Mouse (Mus musculus) ES-E14 (cell line): Measurements from ENCODE around the gene Mgat4e. TPM values are rescaled to one million over a fixed set of nuclear protein-coding genes. Genes with fewer than 3 reads are reported as not detected.

Experiments
- DNase-seq: peaks from one replicate; pipeline ENCODE4 v3.0.0-alpha.2; 2013; ENCODE audit warnings: low read depth, low spot score
- H3K27ac ChIP-seq: 2 replicates; pipeline ENCODE4 v1.5.1; 2012; ENCODE audit warnings: low read depth, mild to moderate bottlenecking, low read length, moderate library complexity, mixed read lengths; ENCODE audit not compliant: poor library complexity, insufficient read depth, severe bottlenecking
- H3K36me3 ChIP-seq: 2 replicates; pipeline ENCODE4 v1.6.1; 2012; ENCODE audit warnings: mild to moderate bottlenecking, low read length, moderate library complexity, mixed read lengths; ENCODE audit not compliant: control insufficient read depth, poor library complexity, insufficient read depth, severe bottlenecking
- H3K4me1 ChIP-seq, 2 experiments: fragments of 150-350 bp in 1 of 2; sonication (generic) in 1 of 2; 2 replicates each; pipeline ENCODE4 v1.6.1; 2012; ENCODE audit warnings: low read length in 2 of 2, mild to moderate bottlenecking in 1 of 2, mixed read lengths in 1 of 2; ENCODE audit not compliant: control insufficient read depth in 2 of 2, insufficient read depth in 2 of 2, poor library complexity in 1 of 2
- H3K4me3 ChIP-seq, 2 experiments: fragments of 150-350 bp in 1 of 2; sonication (generic) in 1 of 2; 2 replicates each; pipeline ENCODE4 v1.5.1; 2012; ENCODE audit warnings: low read length in 2 of 2, low read depth in 1 of 2, mild to moderate bottlenecking in 1 of 2, mixed read lengths in 1 of 2; ENCODE audit not compliant: insufficient read depth in 1 of 2, poor library complexity in 1 of 2, severe bottlenecking in 1 of 2
- H3K9ac ChIP-seq: 2 replicates; pipeline ENCODE4 v1.6.1; 2012; ENCODE audit warnings: low read depth, mild to moderate bottlenecking, low read length, mixed read lengths; ENCODE audit not compliant: poor library complexity, insufficient read depth, severe bottlenecking
- H3K9me3 ChIP-seq: fragments of 150-350 bp; sonication (generic); 2 replicates; pipeline ENCODE4 v1.6.1; 2012; ENCODE audit warnings: low read depth, mild to moderate bottlenecking, low read length; ENCODE audit not compliant: control insufficient read depth, insufficient read depth
- CHD2 ChIP-seq: IDR thresholded peaks from 2 replicates; pipeline ENCODE4 v1.6.1; 2014; ENCODE audit warnings: mild to moderate bottlenecking, low read depth, low read length, inconsistent platforms
- HCFC1 ChIP-seq: IDR thresholded peaks from 2 replicates; pipeline ENCODE4 v1.6.1; 2012; ENCODE audit warnings: low read length, inconsistent platforms, borderline replicate concordance; ENCODE audit not compliant: insufficient read depth
- MAFK ChIP-seq: IDR thresholded peaks from 2 replicates; pipeline ENCODE4 v1.6.1; 2014; ENCODE audit warnings: mild to moderate bottlenecking, low read depth, low read length, inconsistent platforms; ENCODE audit not compliant: insufficient read depth
- ZC3H11A ChIP-seq: IDR thresholded peaks from 2 replicates; pipeline ENCODE4 v1.6.1; 2012; ENCODE audit warnings: low read depth, mild to moderate bottlenecking, inconsistent platforms, low read length, borderline replicate concordance
- ZNF384 ChIP-seq: IDR thresholded peaks from 2 replicates; pipeline ENCODE4 v1.6.1; 2012; ENCODE audit warnings: low read depth, low read length, inconsistent platforms
- in situ Hi-C, 2 experiments: fragments of 600-800 bp; cut with MboI; formaldehyde crosslinking; loops; one replicate each; pipeline ENCODE4 v1.15.1; 2025; ENCODE audit warnings: low sequenced_read_pairs in 2 of 2, inconsistent platforms in 1 of 2; ENCODE audit not compliant: unreplicated experiment in 2 of 2
- total RNA-seq: library from RNA; depleted of rRNA; stranded (reverse); fragments of 300-350 nt; gene quantifications from 2 replicates; pipeline ENCODE4 v1.2.3, GENCODE M21; 2012

Mgat4e gene
- total RNA-seq, 1 experiment = 0.76 TPM

DNA sequence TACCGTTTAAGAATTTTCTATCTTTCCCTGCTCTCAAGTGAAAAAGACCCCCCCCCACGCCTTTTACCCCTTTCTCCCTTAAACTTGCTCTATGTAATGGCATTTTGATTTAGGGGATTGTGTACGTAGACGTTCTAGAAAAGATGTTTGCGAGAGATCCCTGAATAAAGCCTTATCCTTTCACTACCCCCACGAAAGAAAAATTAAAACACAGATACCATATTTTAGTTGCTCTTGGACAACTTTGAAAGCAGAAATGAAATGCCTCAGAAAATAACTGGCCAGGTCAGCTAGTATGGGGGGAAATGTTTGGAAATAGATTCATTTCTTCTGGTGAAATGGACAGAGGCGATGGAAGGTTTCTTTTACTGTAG lies 12.3 kb upstream of the Mgat4e start:
- peak overlapping the region; percentile 81 to 96 for H3K4me3 ChIP-seq
- no peaks in the 10 kb centered on the region for H3K9me3 ChIP-seq
- TF ChIP-seq ZC3H11A (no peak), MAFK (no peak), CHD2 (no peak), ZNF384 (no peak), HCFC1 (no peak)
- in situ Hi-C loops = no loop called here
- H3K27ac ChIP-seq = peak overlapping the region; percentile 76; the same call in 1 of the 2 replicates
- peak overlapping the region; percentile 91; the same call in 1 of the 2 replicates for H3K9ac ChIP-seq
- peaks cover 8 to 18% of the 10 kb centered on the region in 2 experiments; a peak in 3 of 4 replicates for H3K4me1 ChIP-seq
- no peak for DNase-seq
- H3K36me3 ChIP-seq = no peaks in the 10 kb centered on the region

DNA sequence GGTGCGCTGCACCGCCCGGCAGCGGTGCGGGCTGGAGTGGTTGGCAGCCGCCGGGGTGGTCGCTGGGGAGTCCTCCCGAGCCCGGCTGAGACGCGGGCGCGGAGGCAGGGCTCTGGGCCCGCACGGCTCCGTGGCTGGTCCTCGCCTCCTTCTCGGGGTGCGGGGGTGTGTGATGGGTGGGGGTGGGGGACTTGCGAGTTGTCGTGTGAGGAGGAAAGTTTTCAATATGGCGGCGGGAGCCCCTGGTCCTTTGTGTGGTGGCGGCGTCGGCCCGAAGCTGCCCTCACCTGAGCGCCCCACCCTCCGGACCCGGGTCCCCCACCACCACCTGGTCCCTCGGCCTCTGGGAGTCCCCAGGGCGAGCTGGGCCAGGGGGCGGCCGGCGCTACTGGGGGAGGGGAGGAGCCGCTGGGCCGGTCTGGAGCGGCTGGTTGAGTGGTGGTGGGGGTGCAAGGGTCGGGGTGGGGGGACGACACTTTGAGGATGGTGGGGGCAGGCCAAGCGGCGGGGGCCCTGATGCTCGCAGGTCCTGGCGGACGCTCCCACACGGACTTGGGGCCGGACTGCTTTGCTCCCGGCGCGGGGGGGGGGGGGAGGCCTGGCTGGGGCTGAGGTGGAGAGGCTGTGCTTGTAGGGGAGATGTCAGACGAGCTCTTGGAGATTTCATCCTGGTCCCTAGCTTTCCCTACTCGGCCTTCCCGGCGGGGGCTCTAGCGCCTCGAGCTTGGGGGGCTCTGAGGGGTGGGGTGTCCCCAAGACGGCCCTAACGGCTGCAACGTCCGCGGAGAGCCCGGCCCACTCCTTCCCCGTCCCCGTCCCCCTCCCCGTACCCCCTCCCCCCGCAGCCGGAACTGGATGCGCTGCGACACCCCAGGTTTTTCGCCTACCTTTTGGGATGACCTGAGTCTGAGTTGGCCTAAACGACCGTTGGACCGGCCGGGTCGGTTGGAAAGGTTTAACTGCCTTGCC lies 11.6 kb upstream of the Mgat4e start:
- H3K4me1 ChIP-seq = peaks cover 7 to 13% of the 10 kb centered on the region in 2 experiments; a peak in 2 of 4 replicates
- H3K9ac ChIP-seq = peak overlapping the region; percentile 91
- no peaks in the 10 kb centered on the region for H3K36me3 ChIP-seq
- in situ Hi-C loops = no loop called here
- peak overlapping the region; percentile 81 to 96 for H3K4me3 ChIP-seq
- no peaks in the 10 kb centered on the region for H3K9me3 ChIP-seq
- TF ChIP-seq MAFK (no peak), ZC3H11A (no peak), ZNF384 (no peak), HCFC1 (no peak), CHD2 (no peak)
- DNase-seq = no peak
- peak overlapping the region; percentile 76 for H3K27ac ChIP-seq

- DNase-seq = no peak
- H3K4me1 ChIP-seq = peaks cover 6 to 18% of the 10 kb centered on the region in 2 experiments; a peak in 2 of 4 replicates
- peak overlapping the region; percentile 91 for H3K9ac ChIP-seq
- no peaks in the 10 kb centered on the region for H3K9me3 ChIP-seq
- peak overlapping the region; percentile 76 for H3K27ac ChIP-seq
- H3K4me3 ChIP-seq = peak overlapping the region; percentile 81 to 96
- TF ChIP-seq MAFK (no peak), ZC3H11A (no peak), CHD2 (no peak), ZNF384 (no peak), HCFC1 (no peak)
- H3K36me3 ChIP-seq = no peaks in the 10 kb centered on the region
- in situ Hi-C loops = no loop called here
Measured at GRCm38 (mm10) chr1:134560396-134560795, 10.9 kb upstream of the Mgat4e start.

DNA sequence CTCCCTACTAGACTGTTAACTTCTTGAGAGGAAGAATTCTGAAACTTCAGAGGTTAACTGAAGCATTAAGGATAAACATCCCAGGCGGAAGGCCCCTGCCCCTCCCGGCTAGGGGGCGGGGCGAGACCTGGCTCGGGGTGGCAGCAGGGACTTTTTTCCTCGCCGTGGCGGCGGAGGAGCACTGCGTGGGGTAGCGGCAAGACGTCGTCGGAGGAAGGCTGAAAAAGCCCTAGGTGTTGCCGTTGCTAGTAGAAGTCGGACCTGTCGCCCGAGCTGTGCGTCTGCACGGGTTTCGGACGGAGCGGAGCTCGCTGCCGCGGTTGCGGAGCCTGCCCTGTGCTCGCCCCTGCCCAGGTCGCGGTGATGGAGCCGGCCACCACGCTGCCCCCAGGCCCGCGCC lies 10.5 kb upstream of the Mgat4e start, which contains the start of gene Kdm5b:
Gene Kdm5b (plus strand): TSS at position 196 of the 400 bp plus-strand sequence.
- TF ChIP-seq MAFK (no peak), HCFC1 (peak; percentile 75; the same call in 1 of the 2 replicates), ZNF384 (0 out of 2 replicates have a peak, but pooled peaks have one; percentile 22), ZC3H11A (no peak), CHD2 (peak; percentile 81)
- peak within 1 kb of the TSS; percentile 91 for H3K9ac ChIP-seq
- H3K9me3 ChIP-seq = no peaks in the 10 kb centered on the region
- H3K36me3 ChIP-seq = no peaks in the 10 kb centered on the region
- H3K4me1 ChIP-seq = peaks cover 10 to 18% of the 10 kb centered on the region in 2 experiments; a peak in 3 of 4 replicates
- in situ Hi-C loops = no loop called here
- peak within 1 kb of the TSS; percentile 81 to 96 for H3K4me3 ChIP-seq
- peak within 1 kb of the TSS; percentile 76 for H3K27ac ChIP-seq
- DNase-seq = peak; percentile 84
